11 mouse cellular contexts compared by ENCODE assay signal in the genomic region with DNA sequence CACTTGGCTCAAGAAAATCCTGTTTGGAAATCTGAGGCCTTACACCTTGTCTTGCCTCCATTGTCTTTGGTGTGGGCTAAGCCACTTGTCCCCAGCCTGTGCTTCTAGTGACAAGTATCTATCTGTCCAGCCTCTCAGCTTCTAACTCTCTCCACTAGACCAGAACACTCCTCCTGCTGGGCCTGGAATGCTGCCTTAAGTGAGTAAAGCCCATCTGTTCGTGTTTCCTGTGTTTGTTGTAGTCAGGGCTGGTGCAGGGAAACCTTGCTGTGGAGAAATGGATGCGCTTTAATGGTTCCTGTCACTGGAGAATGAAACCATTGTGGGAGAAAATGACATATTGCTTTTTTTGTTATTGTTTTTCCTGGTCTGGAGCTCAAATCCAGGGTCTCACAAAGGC. TPM values are rescaled to one million over a fixed set of nuclear protein-coding genes. Genes with fewer than 3 reads are reported as not detected.
DNase-seq lines count a peak whose midpoint lies in the region; ATAC-seq and TF ChIP-seq lines count a peak whose summit lies in the region.
"Had no signal": no experiment of that assay in that cellular context is flagged by ENCODE, and none has a peak within 500 bp of the region (broad histone marks: within the 10 kb centered on the region; RNA-seq: fewer than 3 reads in every experiment).

No protein-coding gene starts in this region.

- no peaks in the 10 kb centered on the region for H3K9me3 ChIP-seq in hindbrain, embryonic 16.5 days (ENCODE audit: control insufficient read depth, low read length)
- H3K9me3 ChIP-seq in limb, embryonic 15.5 days: no peaks in the 10 kb centered on the region
- no peaks in the 10 kb centered on the region for H3K9me3 ChIP-seq in liver, postnatal 0 days (ENCODE audit: low read length)
- H3K9me3 ChIP-seq: G1E; heart, embryonic 13.5 days had no signal

- intact Hi-C loops in left cerebral cortex, postnatal 10 days (cut with DNase I): no loop called here

- peak; percentile 68; the same call in 1 of the 2 replicates for ATAC-seq in hindbrain, embryonic 16.5 days
- no peak for ATAC-seq in limb, embryonic 15.5 days (ENCODE audit: insufficient number of reproducible peaks, low FRiP score, low TSS enrichment, low read depth)
- ATAC-seq in liver, postnatal 0 days: no peak

- 23% methylated on average over 2 of the region's 2 CpGs for WGBS in hindbrain, embryonic 16.5 days
- WGBS in limb, embryonic 15.5 days: 40% methylated on average over 2 of the region's 2 CpGs
- WGBS in liver, postnatal 0 days (ENCODE audit: insufficient replicate concordance): 54% methylated on average over 2 of the region's 2 CpGs

- H3K27me3 ChIP-seq in hindbrain, embryonic 16.5 days (replicated peaks; ENCODE audit: control insufficient read depth, insufficient read depth, low read length): no peaks in the 10 kb centered on the region
- H3K27me3 ChIP-seq in limb, embryonic 15.5 days: no peaks in the 10 kb centered on the region
- H3K27me3 ChIP-seq in liver, postnatal 0 days (ENCODE audit: insufficient read depth, low read length): no peaks in the 10 kb centered on the region

- H3K36me3 ChIP-seq in hindbrain, embryonic 16.5 days (ENCODE audit: control insufficient read depth, insufficient read depth, low read length): no peaks in the 10 kb centered on the region
- H3K36me3 ChIP-seq in limb, embryonic 15.5 days: no peaks in the 10 kb centered on the region
- H3K36me3 ChIP-seq in liver, postnatal 0 days (replicated peaks; ENCODE audit: insufficient read depth, low read length): no peaks in the 10 kb centered on the region
- H3K36me3 ChIP-seq: G1E; heart, embryonic 13.5 days had no signal

- no peak overlapping the region for H3K4me3 ChIP-seq in hindbrain, embryonic 16.5 days (ENCODE audit: low read length)
- H3K4me3 ChIP-seq in limb, embryonic 15.5 days: no peak overlapping the region
- no peak overlapping the region for H3K4me3 ChIP-seq in liver, postnatal 0 days (ENCODE audit: low read depth, low read length)
- H3K4me3 ChIP-seq: heart, embryonic 13.5 days had no signal

- no peak for TF ChIP-seq EP300 in liver, postnatal 0 days (IDR thresholded peaks at IDR 0.05; ENCODE audit: low read depth)

- peaks cover 7% of the 10 kb centered on the region for H3K4me1 ChIP-seq in hindbrain, embryonic 16.5 days (ENCODE audit: control insufficient read depth, insufficient read depth, low read depth, low read length)
- peaks cover 17% of the 10 kb centered on the region for H3K4me1 ChIP-seq in limb, embryonic 15.5 days
- no peaks in the 10 kb centered on the region for H3K4me1 ChIP-seq in liver, postnatal 0 days (ENCODE audit: insufficient read depth)

- peak overlapping the region; percentile 54; the same call in 1 of the 2 replicates for H3K27ac ChIP-seq in hindbrain, embryonic 16.5 days (ENCODE audit: low read depth, low read length)
- H3K27ac ChIP-seq in limb, embryonic 15.5 days: 0 out of 2 replicates have a peak overlapping the region, but pooled peaks have one; percentile 4
- no peak overlapping the region for H3K27ac ChIP-seq in liver, postnatal 0 days (ENCODE audit: low read depth)
- H3K27ac ChIP-seq: heart, embryonic 13.5 days had no signal

- peak; percentile 38 to 59 for DNase-seq in left cerebral cortex, postnatal 10 days (ENCODE audit: extremely low spot score in 1 of 2, low spot score in 2 of 2)
- DNase-seq in left cerebral cortex, adult 8-10 months (ENCODE audit: low spot score in 2 of 2): no peak
- DNase-seq in cerebellum, adult 9-11 months: peak; percentile 89
- no peak for DNase-seq in spleen, adult 12 weeks (ENCODE audit: low spot score)
- no peak for DNase-seq in spleen, postnatal 14 days (ENCODE audit: low spot score in 2 of 2)
- no peak for DNase-seq in liver, postnatal 0 days

- TF ChIP-seq CTCF in liver, postnatal 0 days (IDR thresholded peaks at IDR 0.05; ENCODE audit: low read depth): no peak

- no peak overlapping the region for H3K9ac ChIP-seq in hindbrain, embryonic 16.5 days (ENCODE audit: low read depth, low read length)
- no peak overlapping the region for H3K9ac ChIP-seq in limb, embryonic 15.5 days
- no peak overlapping the region for H3K9ac ChIP-seq in liver, postnatal 0 days (replicated peaks)
- H3K9ac ChIP-seq: heart, embryonic 13.5 days had no signal

- no peak overlapping the region for H3K4me2 ChIP-seq in hindbrain, embryonic 16.5 days (ENCODE audit: low read length)
- no peak overlapping the region for H3K4me2 ChIP-seq in limb, embryonic 15.5 days
- no peak overlapping the region for H3K4me2 ChIP-seq in liver, postnatal 0 days (ENCODE audit: low read depth, low read length)
- H3K4me2 ChIP-seq: heart, embryonic 13.5 days had no signal

RNA-seq across cellular contexts. Expression of a gene that starts 11.4 kb away (rescaled TPM):
- not detected for total RNA-seq in left cerebral cortex, postnatal 10 days (2021)
- total RNA-seq in left cerebral cortex, adult 8-10 months (2022): under 1 TPM in 3 of 4 experiments, not detected in 1; 0.24 to 0.42 (median 0.27) TPM
- polyA plus RNA-seq in hindbrain, embryonic 16.5 days (2015; fragmentation: Nextera tagmentation; extraction: Ambion mirVana): 0.18 TPM in 1 of 2 replicates, not detected in the other
- 0.05 and 0.10 TPM in 2 replicates for polyA plus RNA-seq in limb, embryonic 15.5 days (2015; fragmentation: Nextera tagmentation; extraction: Ambion mirVana)
- polyA plus RNA-seq in liver, postnatal 0 days (2015; fragmentation: Nextera tagmentation; extraction: Ambion mirVana): 0.04 TPM in 1 of 2 replicates, not detected in the other
- total RNA-seq: neutrophil, adult 5-6 weeks had no signal
- polyA plus RNA-seq: G1E; heart, embryonic 13.5 days had no signal

RNA-seq across cellular contexts. Expression of a gene that starts 56.1 kb away (rescaled TPM):
- total RNA-seq in left cerebral cortex, postnatal 10 days (2021): 1 to 10 TPM; 3.9 to 4.8 TPM
- total RNA-seq in left cerebral cortex, adult 8-10 months (2022): 10 to 100 TPM in 1 of 4 experiments, 1 to 10 TPM in 3; 5.8 to 11.3 (median 8.4) TPM
- polyA plus RNA-seq in hindbrain, embryonic 16.5 days (2015; fragmentation: Nextera tagmentation; extraction: Ambion mirVana): 16.3 and 19.1 TPM in 2 replicates
- polyA plus RNA-seq in limb, embryonic 15.5 days (2015; fragmentation: Nextera tagmentation; extraction: Ambion mirVana): 29.8 and 32.3 TPM in 2 replicates
- polyA plus RNA-seq in liver, postnatal 0 days (2015; fragmentation: Nextera tagmentation; extraction: Ambion mirVana): 99.3 and 100 TPM in 2 replicates

Comparison
In these comparisons a context has a peak if more than half of its experiments do, and no peak if none do; other contexts are left out.
1. DNase-seq: peak in left cerebral cortex, postnatal 10 days (2 of 2) and cerebellum, adult 9-11 months (single experiment); none in left cerebral cortex, adult 8-10 months (0 of 2), spleen, adult 12 weeks (single experiment), spleen, postnatal 14 days (0 of 2) and liver, postnatal 0 days (single experiment).